Mouse (Mus musculus): ENCODE data around the gene Klf17. TPM values are rescaled to one million over a fixed set of nuclear protein-coding genes. Genes with fewer than 3 reads are reported as not detected.

Klf17 gene
- polyA plus RNA-seq (2012; rRNA removed) = 0.02 TPM in 1 of 2 replicates, not detected in the other

GRCm38 (mm10) chr4:117765416-117765815 is at the start of gene Klf17:
Klf17 (minus strand) TSS chr4:117765648.

GRCm38 (mm10) chr4:117724112-117724511 is 41.3 kb downstream of the Klf17 start, which contains the start of gene Gm12845:
Gm12845 (plus strand) TSS chr4:117724412.

Other genes with a start within 250 kb of the Klf17 start
- 172 and 173 TPM in 2 replicates for gene Eri3, start 215.3 kb downstream of the Klf17 start, polyA plus RNA-seq (2012; rRNA removed)
- 69.7 and 69.9 TPM in 2 replicates for gene Dmap1, start 83.4 kb downstream of the Klf17 start, polyA plus RNA-seq (2012; rRNA removed)
- gene Gm12845, start 41.2 kb downstream of the Klf17 start, polyA plus RNA-seq (2012; rRNA removed) = not detected in 2 replicates
- gene Slc6a9, start 68.9 kb upstream of the Klf17 start, polyA plus RNA-seq (2012; rRNA removed) = 18.3 and 27.1 TPM in 2 replicates
- 17.0 TPM in 2 replicates for gene Ccdc24, start 106.9 kb upstream of the Klf17 start, polyA plus RNA-seq (2012; rRNA removed)
- gene B4galt2, start 117.8 kb upstream of the Klf17 start, polyA plus RNA-seq (2012; rRNA removed) = 112 and 125 TPM in 2 replicates
- 460 and 476 TPM in 2 replicates for gene Atp6v0b, start 121.7 kb upstream of the Klf17 start, polyA plus RNA-seq (2012; rRNA removed)
- gene Dph2, start 126.4 kb upstream of the Klf17 start, polyA plus RNA-seq (2012; rRNA removed) = 24.1 and 28.8 TPM in 2 replicates
- 96.5 and 99.8 TPM in 2 replicates for gene Ipo13, start 149.4 kb upstream of the Klf17 start, polyA plus RNA-seq (2012; rRNA removed)
- 0.59 and 0.96 TPM in 2 replicates for gene Artn, start 164.1 kb upstream of the Klf17 start, polyA plus RNA-seq (2012; rRNA removed)